Mouse (Mus musculus): ENCODE data around the gene Sephs2.

The Sephs2 gene

DNA sequence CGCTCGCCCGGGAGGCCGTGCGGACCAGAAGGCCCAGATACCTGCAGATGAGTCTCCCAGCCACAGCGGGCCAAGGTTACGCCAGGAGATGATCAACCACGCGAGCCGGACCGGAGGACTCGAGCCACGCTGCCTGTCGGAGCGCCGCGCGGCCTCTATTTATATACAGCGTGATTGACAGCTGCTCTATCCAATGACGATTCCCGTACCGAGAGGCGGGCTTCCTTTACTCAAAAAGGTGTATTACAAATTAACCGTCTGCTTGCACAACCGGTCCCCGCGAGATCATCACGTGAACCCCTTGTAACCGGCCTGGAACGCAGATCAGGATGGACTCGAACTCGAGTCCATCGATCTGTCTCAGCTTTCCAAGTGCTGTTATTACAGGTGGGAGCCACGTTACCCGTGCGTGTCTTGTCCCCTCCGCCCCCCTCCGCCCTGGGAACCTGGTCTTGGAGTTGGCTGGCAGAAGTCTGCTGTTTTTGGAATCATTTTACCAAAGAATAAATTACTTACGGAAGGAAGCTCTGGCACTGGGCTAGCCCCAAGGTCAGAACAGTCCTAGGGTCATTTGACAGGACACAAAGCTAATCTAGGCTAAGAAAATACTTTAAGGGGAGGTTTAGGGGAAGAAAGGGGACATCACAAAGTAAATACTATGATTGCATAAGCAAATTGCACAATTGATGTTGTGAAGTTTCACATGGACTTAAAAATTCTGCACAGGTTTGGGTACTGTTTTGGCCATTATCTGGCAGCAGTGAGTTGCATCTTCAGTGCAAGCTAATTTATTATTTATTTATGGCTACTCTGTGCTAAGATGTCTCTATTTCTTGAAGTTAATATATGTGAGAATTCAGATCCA, at the start of gene Sephs2:
Gene Sephs2, minus strand, starts transcription at position 131 of the 865 bp plus-strand sequence.
- ChIA-PET POLR2A (interaction anchor here in 3 of 4 experiments (0.5 to 3.8 kb wide), 48 partner anchors 8 to 693 kb away, joined by 3 to 35 read pairs (median 4); partner anchors contain the start of genes Dctpp1 (in 3 of the 3), Itgal (in 2 of the 3), Sept1 (in 2 of the 3) and Zfp553 (in 2 of the 3)), CTCF (interaction anchor here in 2 of 4 experiments (0.9 to 1.2 kb wide), 2 partner anchors 12 to 14 kb away, joined by 3 read pairs; partner anchors contain the start of gene Dctpp1 (in 1 of the 2))

DNA sequence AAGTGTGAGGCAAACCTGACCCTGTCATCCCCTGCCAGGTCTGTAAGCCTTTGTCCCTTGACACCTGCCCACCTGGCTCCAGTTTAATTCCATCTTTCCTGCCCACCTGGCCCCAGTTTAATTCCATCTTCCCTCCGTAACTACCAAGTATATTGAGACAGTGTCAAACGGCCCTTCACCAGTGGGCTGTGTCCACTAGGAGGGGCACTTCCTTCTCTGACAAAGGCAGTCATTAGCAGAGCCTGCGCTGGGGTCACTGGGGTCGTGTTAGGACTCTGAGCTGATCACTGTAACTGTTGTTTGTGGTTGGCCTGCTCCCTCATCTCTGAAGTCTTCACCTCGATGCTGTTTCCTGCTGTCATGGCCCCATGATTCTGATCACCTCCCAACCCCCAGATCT, 48.2 kb upstream of the Sephs2 start:
- CTCF ChIA-PET, result interaction anchor here in 2 of 4 experiments (0.6 to 1.6 kb wide), 4 partner anchors 8 to 335 kb away, joined by 3 to 6 read pairs (median 4); no protein-coding TSS in a partner anchor
- POLR2A ChIA-PET, result interaction anchor here in 2 of 4 experiments (0.9 to 1.7 kb wide), 2 partner anchors 12 to 65 kb away, joined by 3 to 4 read pairs; partner anchors contain the start of gene 9130019O22Rik (in 1 of the 2)

DNA sequence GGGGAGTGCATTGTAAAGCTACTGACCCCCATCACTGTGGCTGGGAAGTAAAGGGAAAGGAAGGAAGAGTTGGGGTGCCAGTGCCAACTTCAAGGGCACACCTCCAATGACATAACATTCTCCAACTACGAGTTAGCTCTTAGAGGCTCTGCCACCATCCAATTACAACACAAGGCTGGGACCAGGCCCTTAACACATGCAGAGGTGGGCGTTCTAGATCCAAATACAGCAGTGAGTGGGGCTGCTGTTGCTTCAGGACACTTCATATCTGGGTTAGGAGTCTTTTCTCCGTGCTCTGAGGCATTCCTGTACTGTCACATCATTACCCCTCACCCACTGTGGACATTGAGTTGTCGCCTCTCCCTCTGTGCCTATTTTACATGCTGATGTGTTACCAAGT, 47.3 kb upstream of the Sephs2 start:
- CTCF ChIA-PET, result no interaction called here
- POLR2A ChIA-PET, result no interaction called here

DNA sequence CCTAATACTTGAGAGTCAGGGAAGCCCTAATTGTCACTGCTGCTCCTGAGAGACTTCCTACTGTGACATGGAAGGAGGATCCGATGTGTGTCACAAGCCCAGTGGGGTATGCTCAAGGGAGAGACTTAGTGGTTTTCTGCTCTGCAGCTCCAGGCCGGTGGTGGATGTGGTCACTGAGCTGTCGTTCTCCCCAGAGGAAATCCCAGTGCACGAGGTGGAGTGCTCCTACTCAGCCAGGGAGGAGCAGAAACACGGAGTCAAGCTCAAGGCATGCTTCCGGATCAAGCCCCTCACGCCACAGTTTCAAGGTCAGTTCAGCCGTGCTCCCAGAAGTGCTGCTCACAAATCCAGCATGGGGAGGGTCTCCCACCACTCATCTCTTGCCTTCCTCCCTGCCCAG, 40.1 kb upstream of the Sephs2 start:
- POLR2A ChIA-PET, result interaction anchor here in 2 of 4 experiments (0.5 to 1.4 kb wide), 5 partner anchors 13 to 578 kb away, joined by 3 to 11 read pairs (median 4); partner anchors contain the start of gene Sephs2 (in 1 of the 2)
- CTCF ChIA-PET, result interaction anchor here in 1 of 4 experiments (1.2 kb wide), 1 partner anchor 9 kb away, joined by 4 read pairs; no protein-coding TSS in a partner anchor

DNA sequence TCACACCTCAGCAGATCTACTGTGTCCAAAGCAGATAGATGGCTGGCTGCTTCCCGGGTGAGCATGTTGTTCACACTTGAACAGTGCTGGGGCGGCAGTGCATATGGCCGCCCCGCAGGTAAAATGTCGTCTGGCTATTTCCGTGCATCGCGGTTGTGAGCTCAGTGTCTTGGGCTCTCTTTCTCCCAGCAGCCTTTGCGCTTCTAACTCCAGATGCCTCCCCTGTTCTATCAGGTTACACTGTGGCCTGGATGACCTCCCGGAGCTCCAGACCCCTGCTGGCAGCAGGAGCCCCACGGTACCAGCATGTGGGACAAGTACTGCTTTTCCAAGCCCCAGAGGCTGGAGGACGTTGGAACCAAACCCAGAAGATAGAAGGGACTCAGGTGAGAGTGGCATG, 36.1 kb upstream of the Sephs2 start:
- POLR2A ChIA-PET, result interaction anchor here (0.7 to 3.0 kb wide), 23 partner anchors 13 to 177 kb away, joined by 3 to 11 read pairs (median 4); partner anchors contain the start of genes Dctpp1 (in 1 of the 4), E430018J23Rik (in 1 of the 4) and Zfp768 (in 1 of the 4)
- CTCF ChIA-PET, result interaction anchor here in 3 of 4 experiments (0.5 to 2.9 kb wide), 12 partner anchors 14 to 365 kb away, joined by 3 to 13 read pairs (median 4); partner anchors contain the start of gene Itgal (in 1 of the 3)

DNA sequence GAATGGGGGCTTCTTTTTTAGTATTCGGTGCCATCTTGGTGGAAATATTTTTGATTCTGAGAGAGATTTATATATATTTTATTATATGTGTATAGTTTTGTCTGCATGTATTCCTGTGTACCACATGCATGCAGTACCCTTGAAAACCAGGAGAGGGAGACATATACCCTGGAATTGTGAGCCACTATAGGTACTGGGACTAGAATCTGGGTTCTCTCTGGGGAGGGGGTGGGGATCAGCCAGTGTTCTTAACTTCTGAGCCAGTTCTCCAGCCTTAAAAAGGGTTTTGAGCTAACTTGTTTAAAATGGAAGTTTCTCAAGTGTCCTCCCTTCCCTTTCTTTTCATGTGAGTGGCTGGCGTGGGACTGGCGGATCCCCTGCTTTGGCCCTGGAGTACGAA, 35.0 kb upstream of the Sephs2 start:
- ChIA-PET POLR2A (interaction anchor here (0.5 to 3.0 kb wide), 19 partner anchors 10 to 204 kb away, joined by 3 to 11 read pairs (median 4); partner anchors contain the start of genes 9130019O22Rik (in 1 of the 4), Dctpp1 (in 1 of the 4) and Zfp768 (in 1 of the 4)), CTCF (interaction anchor here in 3 of 4 experiments (0.5 to 2.9 kb wide), 11 partner anchors 13 to 366 kb away, joined by 3 to 13 read pairs (median 4); partner anchors contain the start of gene Itgal (in 1 of the 3))

DNA sequence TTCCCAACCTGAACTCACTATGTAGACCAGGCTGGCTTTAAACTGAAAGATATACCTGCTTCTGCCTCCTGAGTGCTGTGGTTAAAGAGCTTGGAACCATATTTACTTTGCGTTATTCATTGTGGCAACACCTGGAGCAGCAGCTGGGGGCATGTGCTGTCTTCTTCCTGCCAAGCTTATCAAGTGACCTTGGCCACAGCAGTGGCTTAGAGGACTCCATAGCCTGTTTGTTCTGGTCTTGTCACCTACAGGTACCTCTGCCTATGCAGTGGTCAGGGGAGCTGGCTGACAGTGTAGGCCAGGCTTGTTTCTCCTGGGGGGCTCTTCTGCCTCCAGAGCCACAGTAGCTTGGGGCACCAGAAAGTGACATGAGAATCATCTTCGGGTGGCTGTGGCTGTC, 34.6 kb upstream of the Sephs2 start:
- CTCF ChIA-PET, result interaction anchor here (0.5 to 2.9 kb wide), 9 partner anchors 18 to 367 kb away, joined by 3 to 13 read pairs (median 3); no protein-coding TSS in a partner anchor
- POLR2A ChIA-PET, result interaction anchor here in 3 of 4 experiments (0.5 to 3.0 kb wide), 16 partner anchors 10 to 205 kb away, joined by 3 to 11 read pairs (median 4); partner anchors contain the start of genes 9130019O22Rik (in 1 of the 3), Dctpp1 (in 1 of the 3) and Zfp768 (in 1 of the 3)

DNA sequence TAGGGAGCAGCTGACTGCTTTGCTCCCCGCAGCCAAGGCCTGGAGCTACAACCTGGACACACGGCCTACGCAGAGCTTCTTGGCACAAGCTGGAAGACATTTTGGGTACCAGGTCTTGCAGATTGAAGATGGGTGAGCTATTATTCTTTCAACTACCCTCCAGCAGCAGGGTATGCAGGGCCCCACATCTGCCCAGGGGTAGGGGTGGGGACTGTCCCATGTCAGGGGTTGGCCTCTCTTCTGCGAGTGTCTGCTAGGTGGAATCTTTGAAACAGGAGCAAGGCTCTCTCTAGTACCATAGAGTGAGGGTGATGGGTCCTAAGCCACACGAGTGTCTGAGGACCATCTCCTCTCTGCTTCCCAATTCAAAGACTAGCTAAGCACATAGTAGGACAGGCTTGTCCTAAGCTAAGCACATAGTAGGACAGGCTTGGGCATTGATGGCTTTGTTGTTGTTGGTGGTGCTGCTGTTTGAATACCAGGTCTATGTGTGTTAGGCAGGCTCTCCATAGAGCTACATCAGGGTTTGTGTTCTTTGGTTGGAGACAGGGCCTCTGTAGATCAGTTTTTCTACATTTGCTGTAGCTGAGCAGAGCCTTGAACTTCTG, 23.8 kb upstream of the Sephs2 start:
- CTCF ChIA-PET, result interaction anchor here in 2 of 4 experiments (0.6 to 0.9 kb wide), 2 partner anchors 19 to 66 kb away, joined by 4 read pairs; no protein-coding TSS in a partner anchor
- POLR2A ChIA-PET, result interaction anchor here in 3 of 4 experiments (0.7 to 1.3 kb wide), 4 partner anchors 11 to 54 kb away, joined by 3 read pairs; partner anchors contain the start of gene Zfp771 (in 1 of the 3)

DNA sequence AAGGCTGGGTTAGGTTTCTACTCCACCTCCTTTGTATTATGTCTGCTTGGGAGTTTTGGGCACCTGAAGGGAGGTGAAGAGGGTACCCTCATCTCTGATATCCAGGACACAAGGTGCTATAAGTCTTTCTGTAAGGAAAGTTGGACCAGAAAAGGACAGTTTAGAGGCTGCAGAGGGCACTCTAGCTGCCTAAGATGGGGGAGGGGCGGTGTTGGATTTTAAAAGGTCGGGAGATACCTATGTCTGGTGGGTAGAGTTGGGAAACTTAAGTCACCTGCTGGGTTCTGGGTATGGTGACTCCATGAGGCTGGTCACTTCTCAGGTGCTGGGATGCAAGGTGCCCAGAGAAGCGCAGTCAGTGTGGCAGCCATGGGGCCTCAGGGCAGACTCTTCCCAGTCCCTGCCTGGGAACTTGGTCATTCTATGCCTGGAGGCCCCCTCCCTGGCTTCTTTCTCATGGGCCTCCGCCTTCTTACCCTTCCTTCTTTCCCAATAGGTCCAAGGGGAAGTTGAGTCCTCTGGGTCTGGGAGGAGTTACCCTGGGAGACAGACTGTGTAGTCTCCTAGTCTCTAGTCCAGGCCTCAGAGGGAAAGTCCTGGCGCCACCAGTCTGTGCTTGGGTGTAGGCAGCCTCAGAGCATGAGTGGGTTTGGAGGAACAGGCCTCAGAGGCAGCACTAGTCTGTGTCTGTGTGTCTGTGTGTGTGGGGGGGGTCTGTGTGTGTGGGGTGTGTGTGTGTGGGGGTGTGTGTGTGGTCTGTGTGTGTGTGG, 23.1 kb upstream of the Sephs2 start:
- CTCF ChIA-PET, result interaction anchor here in 2 of 4 experiments (0.6 to 1.6 kb wide), 2 partner anchors 13 to 18 kb away, joined by 4 to 7 read pairs; no protein-coding TSS in a partner anchor
- POLR2A ChIA-PET, result interaction anchor here in 3 of 4 experiments (0.7 to 1.9 kb wide), 4 partner anchors 11 to 55 kb away, joined by 3 to 7 read pairs (median 3); partner anchors contain the start of gene Sephs2 (in 1 of the 3)

DNA sequence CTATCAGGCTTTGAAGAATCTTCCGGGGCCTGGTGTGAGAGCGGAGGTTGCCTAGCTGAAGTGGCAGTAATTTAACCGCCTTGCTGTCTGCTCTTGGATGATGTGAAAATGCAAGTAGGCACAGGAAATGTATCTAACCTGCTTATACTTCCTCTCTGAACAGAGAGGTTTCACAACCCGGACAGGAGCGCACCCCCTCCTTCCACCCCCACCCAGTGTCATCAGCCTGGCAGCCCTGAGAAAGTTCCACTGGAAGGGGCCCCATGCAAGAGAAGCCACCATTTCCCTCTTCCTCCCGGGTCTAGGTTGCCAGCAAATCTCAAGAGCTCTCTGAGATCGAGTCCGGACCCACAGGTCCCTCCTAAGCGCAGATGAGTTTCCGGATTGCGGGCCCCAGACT, 22.2 kb upstream of the Sephs2 start, which contains the start of gene Itgal:
Gene Itgal, plus strand, starts transcription at position 163 of the 400 bp plus-strand sequence.
- ChIA-PET POLR2A (interaction anchor here in 2 of 4 experiments (0.9 to 1.9 kb wide), 4 partner anchors 22 to 175 kb away, joined by 3 to 7 read pairs (median 3); partner anchors contain the start of gene Sephs2 (in 2 of the 2)), CTCF (interaction anchor here in 2 of 4 experiments (0.6 to 1.6 kb wide), 3 partner anchors 14 to 36 kb away, joined by 3 to 7 read pairs (median 4); partner anchors contain the start of gene Dctpp1 (in 1 of the 2))

DNA sequence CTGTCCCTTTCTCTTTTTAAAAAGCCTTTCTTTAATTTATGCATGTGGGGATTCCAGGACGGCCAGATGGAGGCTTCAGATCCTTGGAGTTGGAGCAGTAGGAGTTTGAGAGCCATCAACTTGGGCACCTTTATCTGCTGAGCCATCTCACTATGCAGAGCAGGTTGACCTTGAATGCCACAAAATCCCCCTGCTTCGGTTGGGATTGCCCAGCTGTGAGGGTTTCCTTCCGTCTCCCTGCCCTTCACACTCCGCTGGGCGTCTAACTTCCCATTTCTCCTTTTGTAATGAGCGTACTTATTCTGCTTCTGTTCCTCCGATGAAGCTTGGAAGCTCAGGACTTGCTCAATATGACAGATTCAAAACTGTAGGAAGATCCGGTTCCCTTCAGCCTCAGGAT, 16.3 kb upstream of the Sephs2 start:
- ChIA-PET CTCF (no interaction called here), POLR2A (interaction anchor here in 2 of 4 experiments (0.9 to 1.5 kb wide), 3 partner anchors 11 to 36 kb away, joined by 3 to 4 read pairs (median 3); partner anchors contain the start of gene Dctpp1 (in 1 of the 2))

DNA sequence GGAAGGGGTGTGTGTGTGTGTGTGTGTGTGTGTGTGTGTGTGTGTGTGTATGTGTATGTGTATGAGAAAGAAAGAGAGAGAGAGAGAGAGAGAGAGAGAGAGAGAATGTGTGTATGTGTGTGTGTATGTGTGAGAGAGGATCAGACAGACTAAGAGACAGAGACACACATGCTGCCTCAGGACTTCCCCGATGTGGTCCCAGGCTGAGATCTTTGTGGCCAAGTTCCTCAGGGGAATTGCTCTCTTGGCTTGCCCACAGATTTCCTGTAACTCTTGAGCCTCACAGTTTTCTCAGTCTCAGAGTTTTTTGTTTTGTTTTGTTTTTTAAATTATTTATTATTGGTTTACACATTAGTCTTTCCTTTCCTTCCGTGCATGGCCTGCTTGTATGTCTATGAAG, 15.5 kb upstream of the Sephs2 start:
- POLR2A ChIA-PET, result interaction anchor here in 3 of 4 experiments (0.7 to 2.1 kb wide), 5 partner anchors 12 to 309 kb away, joined by 3 to 5 read pairs (median 4); partner anchors contain the start of genes Dctpp1 (in 1 of the 3) and Sephs2 (in 1 of the 3)
- CTCF ChIA-PET, result interaction anchor here in 1 of 4 experiments (0.8 kb wide), 1 partner anchor 401 kb away, joined by 3 read pairs; no protein-coding TSS in a partner anchor

DNA sequence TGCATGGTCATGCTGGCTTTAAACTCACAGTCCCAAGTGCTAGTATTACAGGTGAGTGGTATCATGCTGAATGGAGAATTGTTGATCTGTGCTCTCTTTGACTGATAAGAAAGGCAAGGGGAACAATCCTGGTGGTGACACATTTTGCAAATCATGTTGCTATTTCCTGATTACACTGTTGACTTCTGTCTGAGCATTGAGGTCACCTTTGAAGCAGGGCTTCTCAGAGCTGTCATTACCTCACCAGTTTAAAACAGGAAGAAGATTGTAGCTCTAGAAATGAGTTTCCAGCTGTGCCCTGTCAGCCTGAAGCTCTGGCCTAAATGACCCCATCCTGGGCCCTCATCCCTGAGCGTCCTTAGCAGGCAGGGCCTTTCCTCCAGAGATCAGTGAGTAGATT, 14.1 kb upstream of the Sephs2 start:
- ChIA-PET CTCF (no interaction called here), POLR2A (interaction anchor here in 1 of 4 experiments (2.1 kb wide), 1 partner anchor 14 kb away, joined by 5 read pairs; the partner anchor contains the start of gene Sephs2)

DNA sequence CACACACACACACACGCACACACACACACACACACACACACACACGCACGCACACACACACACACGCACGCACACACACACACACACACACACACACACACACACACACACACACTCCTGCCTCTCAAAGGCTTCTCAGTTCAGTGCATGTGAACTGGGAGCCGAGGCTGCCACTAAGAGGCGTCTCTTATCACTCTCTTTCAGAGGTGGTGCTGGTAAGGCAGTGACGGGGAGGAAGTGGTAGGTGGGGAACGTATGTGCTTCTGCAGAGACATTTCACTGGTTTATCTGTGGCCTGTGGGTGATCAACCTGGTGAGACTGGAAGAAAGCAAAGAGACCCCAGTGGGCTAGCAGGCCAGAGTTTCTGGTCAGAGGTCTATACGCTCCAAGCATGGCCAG, 11.3 kb upstream of the Sephs2 start:
- CTCF ChIA-PET, result interaction anchor here in 1 of 4 experiments (0.9 kb wide), 1 partner anchor 229 kb away, joined by 4 read pairs; no protein-coding TSS in a partner anchor
- POLR2A ChIA-PET, result interaction anchor here in 1 of 4 experiments (1.1 kb wide), 1 partner anchor 25 kb away, joined by 3 read pairs; the partner anchor contains the start of gene Dctpp1

DNA sequence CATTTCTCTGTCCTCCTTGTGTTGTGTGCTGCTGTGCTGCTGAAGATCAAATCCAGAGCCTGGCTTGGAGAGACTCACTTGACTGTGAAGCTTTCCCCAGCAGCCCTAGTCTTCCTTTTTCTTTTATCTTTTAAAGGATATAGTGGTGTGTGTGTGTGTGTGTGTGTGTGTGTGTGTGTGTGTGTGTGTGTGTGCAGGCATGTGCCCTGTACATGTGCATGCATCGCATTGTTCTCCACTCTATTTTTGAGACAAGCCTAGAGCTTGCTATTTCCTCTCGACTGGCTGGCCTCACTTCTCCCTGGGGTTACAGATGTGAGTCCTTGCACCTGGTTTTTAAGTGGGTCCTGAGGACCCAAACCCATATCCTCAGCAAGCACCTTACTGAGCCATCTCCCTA, 8.3 kb upstream of the Sephs2 start:
- CTCF ChIA-PET, result interaction anchor here in 3 of 4 experiments (0.6 to 1.0 kb wide), 5 partner anchors 22 to 667 kb away, joined by 3 to 5 read pairs (median 4); partner anchors contain the start of gene Dctpp1 (in 1 of the 3)
- POLR2A ChIA-PET, result no interaction called here

DNA sequence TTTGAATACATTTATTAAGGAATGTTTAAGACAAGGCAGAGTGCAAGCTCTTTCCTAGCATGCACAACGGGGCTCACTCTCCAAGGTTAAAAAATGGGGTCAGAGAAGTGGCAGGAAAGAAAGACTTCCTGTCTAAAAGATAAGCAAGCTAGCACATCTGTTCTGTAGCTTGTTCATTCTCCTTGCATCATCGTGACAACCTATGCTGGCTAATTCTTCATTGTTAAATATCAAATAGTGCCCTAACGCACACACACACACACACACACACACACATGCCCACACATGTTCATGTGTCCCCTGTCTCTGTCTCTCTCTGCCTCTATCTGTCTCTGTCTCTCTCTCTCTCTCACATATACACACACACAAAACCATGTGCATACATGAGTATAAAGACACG, 7.3 kb upstream of the Sephs2 start:
- CTCF ChIA-PET, result interaction anchor here in 2 of 4 experiments (0.6 to 0.8 kb wide), 2 partner anchors 11 to 21 kb away, joined by 3 to 4 read pairs; partner anchors contain the start of gene Dctpp1 (in 1 of the 2)

More for the DNA sequence above, 7.3 kb upstream of the Sephs2 start:
- POLR2A ChIA-PET, result interaction anchor here in 3 of 4 experiments (0.5 to 2.3 kb wide), 5 partner anchors 8 to 254 kb away, joined by 3 to 7 read pairs (median 3); partner anchors contain the start of gene Dctpp1 (in 1 of the 3)
